In the genomic region with DNA sequence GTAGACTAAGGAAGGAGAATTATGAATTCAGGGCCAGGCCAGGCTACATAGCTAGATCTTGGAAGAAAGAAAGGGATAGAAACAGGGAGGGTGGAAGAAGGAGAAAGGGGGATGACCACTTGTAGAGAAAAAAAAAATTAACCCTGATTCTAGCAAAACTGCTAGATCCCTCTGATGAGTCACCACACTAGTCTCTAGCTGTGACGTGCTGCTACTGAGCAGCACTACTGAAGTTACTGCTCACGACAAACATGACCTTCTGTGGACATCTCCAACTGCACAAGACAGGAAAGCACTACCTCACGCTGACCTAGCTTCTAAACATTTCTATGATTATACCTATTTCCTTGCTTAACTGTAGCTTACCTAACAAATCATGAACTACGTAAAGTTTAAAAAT, we compare ENCODE assay signal across 16 mouse cellular contexts.
"Had no signal": no experiment of that assay in that cellular context is flagged by ENCODE, and none has a peak within 500 bp of the region (broad histone marks: within the 10 kb centered on the region; RNA-seq: fewer than 3 reads in every experiment).

No protein-coding gene starts in this region.

- DNase-seq: heart, postnatal 10 days; heart, postnatal 14 days; heart, postnatal 36 days; heart, postnatal 4 days; kidney, adult 11 months; kidney, adult 18-20 months; kidney, adult 2 months; kidney, adult 8-10 months; kidney, adult 9 months; kidney, postnatal 10 days; kidney, postnatal 14 days; kidney, postnatal 25 days; kidney, postnatal 36 days; kidney, postnatal 4 days; layer of hippocampus, adult 9-11 months; layer of hippocampus, postnatal 36 days had no signal
